Mouse (Mus musculus) hematopoietic stem cell, adult 5-6 weeks (primary cell): ENCODE results near the gene Ank3. TPM values are rescaled to one million over a fixed set of nuclear protein-coding genes. Genes with fewer than 3 reads are reported as not detected.

Experiments
- ATAC-seq, 2 experiments: fragments of 125-278 bp in 1 of 2; replicated peaks in 1 of 2; 2 replicates each; pipeline ENCODE4 v1.8.0; 2016 to 2017; ENCODE audit warnings: inconsistent platforms in 2 of 2, mild to moderate bottlenecking in 2 of 2, moderate number of reproducible peaks in 2 of 2, low read depth in 1 of 2, moderate TSS enrichment in 1 of 2; ENCODE audit not compliant: low FRiP score in 2 of 2, poor library complexity in 2 of 2, severe bottlenecking in 2 of 2, insufficient read depth in 1 of 2, low TSS enrichment in 1 of 2
- total RNA-seq: library from RNA; stranded (forward); fragments of 172-1452, 232-1000 nt; gene quantifications from 2 replicates; pipeline ENCODE4 v1.2.3, GENCODE M21; 2017

The Ank3 gene
- total RNA-seq, 1 experiment from 2014 or later, result not detected

DNA sequence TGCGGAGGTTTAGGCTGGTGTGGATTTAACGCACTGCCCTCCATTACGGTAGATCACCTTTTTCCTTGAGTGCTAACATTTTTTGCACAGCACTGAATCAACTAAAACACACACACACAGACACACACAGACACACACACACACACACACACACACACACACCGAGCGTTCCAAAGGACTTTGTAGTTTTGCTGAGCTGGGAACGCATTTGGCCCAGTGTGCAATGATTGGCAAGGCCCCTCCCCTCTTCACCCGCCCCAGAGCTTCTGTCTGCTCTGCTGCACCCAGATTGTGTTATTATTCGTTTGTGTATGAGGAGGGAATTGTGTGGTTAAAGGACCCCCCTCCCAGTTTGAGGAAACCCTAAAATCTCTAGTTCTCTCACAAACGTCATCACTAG is 176.3 kb downstream of the Ank3 start:
- ATAC-seq, result no peak

DNA sequence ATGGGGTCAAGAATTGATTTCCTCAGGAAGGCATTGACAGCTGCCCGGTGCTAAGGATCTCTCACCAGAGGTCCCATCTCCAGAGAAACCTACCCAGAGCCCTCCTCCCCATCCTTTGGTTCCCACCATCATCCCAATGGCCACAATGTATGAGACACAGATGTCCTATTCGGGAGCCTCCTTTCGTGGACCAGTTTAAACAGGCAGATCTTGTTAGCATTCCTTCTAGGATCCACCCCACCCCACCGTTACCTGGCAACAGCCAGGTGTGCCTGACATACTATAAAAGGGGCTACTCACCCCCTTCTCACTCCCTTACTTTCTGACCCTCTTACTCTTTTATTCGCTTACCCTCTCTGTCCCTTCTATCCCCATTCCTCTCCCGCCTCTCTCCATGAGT is 176.9 kb downstream of the Ank3 start:
- ATAC-seq, result no peak

DNA sequence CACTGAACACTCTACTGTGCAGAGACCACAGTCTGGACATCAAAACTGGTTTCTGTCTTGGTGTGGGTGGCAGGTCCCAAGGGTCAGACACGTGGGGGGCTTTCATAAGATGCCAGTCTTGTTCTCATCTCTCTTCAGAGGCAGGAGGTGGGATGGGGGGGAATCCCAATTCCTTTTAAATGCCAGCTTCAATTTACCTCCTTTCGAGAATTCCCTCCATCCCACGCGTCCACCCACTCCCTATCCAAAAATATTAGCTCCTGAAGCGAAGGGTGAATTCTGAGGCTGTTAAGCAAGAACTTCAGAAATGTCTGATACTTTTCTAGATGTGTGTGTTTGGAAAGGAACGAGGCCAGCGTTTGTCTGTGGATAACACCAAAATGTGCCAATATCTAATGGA is 177.7 kb downstream of the Ank3 start:
- no peak for ATAC-seq

DNA sequence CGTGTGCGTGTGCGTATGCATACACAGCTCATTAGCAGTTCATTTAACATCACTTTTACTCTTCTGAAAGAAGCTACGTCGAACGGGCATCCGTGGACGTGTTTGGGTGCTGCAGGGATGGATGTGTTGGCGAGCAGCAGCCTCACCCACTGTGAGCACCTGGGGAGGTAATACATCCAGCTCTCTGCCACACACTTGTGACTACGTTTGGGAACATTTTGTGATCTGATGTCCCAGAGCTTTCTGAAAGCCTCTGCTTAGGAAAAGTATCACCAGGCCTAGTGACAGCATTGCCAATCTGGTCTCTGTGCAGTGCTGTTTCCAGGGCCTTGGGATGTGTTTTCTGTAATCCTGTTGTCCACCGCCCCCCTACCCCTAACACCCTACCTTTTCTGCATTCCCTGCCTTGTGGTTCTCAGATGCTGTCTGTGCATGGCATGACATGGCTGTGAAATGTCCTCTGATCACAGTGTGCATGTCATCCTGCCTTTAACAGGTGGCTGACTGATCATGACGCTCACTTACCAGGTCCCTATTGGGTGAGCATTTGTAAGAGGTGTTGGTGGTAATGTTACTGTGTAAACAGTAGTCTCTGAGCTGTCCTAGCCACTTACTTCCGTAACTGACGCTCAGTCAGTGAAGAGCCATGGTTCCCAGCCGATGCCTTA is 178.6 kb downstream of the Ank3 start:
- ATAC-seq, result no peak

DNA sequence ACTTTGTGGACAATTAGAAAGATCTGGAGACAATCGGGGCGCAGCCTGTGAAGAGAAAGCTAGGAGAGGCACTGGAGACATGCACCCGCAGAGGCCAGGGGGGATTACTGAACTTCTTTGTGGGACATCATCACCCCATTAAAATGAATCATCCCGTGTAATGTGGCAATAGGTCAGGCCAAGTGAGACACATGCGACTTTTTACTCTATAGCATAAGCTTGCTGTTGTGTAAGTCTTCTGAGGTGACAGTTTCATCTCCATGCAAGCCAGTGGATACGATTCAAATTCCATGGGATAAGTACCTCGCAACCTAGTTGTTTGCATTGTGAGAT is 179.1 kb downstream of the Ank3 start:
- no peak for ATAC-seq

DNA sequence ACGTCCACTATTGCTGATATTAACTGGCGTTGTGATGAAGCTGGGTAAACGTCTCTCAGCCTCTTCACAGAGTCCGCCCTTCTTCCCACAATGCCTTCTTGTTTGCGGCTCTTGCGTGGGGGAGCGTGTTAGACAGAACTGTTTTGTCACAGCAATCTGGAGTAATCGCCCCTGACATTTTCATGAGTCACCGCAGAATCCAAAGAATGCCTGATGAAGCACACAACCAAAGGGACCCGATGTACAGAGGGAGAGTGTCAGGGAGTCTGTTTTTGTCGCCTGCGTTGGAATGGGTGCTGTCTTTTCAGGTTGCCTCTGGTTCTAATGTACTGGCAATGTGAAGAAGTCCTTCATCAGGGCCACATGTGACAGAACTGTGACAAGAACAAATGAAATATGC is 181.0 kb downstream of the Ank3 start:
- no peak for ATAC-seq

DNA sequence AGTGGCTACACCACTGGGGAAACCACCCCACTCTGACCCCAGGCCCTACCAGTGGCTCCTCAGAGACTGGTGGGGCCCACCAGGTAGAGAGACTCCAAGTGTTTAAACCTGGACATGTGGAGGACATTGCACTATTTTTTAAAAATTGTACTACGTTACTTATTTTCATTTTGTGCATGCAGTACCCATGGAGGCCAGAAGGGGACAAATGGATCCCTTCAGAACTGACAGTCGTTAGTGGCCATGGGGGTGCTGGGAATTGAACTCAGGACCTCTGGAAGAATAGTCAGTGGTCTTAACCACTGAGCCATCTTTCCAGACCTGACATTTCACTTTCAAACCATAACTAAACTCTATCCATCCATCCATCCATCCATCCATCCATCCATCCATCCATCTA is 183.0 kb downstream of the Ank3 start:
- no peak for ATAC-seq

DNA sequence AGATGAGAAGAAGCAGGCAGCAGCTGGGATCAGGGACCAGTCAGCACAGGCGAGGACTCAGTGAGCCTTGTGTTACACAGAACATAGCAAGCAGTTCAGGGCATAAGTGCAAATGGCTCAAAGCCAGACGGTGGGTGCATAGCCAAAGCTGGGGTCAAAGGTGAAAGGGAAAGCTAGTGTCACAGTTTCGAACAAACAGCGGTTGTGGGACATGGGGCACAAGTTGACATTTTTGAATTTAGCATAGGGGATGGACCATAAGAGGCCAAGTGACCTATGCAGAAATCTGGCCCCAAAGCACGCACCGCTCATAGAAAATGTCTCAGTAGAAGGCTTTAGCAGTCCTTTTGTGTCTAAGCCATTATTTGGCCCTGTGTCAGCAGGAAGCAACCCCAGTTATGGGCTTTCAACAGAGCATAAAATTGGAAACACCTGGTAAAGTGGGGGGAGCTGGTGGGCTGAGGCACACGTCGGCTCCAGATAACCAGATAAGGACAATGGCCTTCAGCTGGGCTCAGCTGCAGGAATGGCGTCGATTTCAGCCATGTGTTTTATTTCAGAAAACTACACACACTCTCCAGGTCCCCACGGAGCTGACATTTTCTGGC is 185.4 kb downstream of the Ank3 start:
- ATAC-seq, result no peak

DNA sequence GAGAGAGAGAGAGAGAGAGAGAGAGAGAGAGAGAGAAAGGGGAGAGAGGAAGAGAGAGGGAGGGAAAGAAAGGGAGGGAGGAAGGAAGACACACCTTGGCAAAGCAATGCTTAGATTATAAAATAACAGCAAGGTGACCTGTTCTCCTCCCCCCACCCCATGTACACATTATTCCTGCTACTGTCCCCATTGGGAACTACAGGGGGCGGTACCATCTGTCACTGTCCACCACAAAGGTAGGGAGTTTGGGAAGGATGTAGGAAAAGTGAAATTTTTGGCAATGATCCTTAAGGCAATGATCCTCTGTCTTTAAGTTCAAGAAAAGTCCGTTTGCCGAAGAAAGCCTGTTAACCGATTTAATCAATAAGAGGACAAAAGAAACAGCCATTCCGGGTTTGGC is 186.0 kb downstream of the Ank3 start:
- no peak for ATAC-seq

DNA sequence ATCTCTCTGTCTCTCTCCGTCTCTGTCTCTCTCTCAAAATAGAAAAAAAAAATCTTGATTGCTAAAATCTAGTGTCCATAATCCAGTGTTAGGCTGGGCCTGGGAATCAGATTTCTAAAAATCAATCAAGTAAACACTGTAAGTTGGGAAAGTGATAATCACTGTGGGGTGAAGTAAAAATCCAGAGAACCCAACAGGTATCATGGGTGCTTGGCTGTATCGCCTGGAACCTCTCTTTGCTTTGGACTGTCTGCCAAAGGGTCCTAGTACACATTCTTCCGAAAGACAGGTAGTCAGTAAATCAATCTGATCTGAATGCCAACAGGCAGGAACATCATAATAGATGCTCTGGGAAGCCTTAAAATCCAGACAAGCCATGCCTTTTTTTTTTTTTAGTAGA is 186.7 kb downstream of the Ank3 start:
- ATAC-seq, result no peak

DNA sequence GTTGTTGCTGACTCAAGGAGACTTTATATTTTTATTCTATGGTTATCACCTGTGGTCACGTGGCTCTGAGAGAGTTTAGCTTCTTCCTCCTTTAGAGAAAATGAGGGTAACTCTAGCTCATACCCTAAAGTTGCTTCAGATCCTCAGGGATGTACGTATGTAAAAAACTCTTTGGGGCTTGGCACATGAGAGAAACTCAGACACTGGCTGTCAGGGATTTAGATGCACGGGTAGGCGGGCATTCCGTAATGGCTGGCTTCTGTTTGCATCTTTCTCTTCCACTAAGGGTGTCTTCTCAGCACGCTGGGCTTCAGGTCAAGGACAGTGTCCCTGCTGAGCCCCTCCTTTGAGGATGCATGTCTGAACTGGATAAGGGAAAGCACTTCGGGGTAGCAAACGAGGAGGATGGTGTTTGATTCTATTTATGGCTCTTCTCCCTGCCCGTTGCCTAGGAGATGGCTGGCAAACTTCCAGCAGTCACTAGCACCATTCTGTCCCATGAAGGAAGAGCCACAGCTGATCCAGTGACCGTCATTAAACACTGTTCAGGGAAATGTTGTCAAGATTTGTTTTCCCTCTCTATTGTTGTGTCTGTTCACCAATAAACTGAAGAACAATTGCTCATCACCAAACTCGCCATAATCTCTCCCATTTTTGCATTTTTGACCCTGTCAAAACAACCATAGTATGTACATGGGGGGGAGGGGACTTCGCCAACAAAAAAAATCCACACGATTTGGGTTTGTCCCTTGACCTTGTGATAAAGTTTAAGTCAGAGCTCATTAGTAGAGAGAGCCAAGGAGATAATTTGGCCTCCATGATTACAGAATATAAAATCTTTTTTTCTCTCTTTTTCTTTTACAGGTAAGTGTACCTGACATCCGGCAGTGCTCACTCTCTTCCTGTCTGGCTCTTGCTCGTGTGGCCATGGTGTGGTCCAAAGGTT is 195.9 kb downstream of the Ank3 start:
- ATAC-seq, result no peak

DNA sequence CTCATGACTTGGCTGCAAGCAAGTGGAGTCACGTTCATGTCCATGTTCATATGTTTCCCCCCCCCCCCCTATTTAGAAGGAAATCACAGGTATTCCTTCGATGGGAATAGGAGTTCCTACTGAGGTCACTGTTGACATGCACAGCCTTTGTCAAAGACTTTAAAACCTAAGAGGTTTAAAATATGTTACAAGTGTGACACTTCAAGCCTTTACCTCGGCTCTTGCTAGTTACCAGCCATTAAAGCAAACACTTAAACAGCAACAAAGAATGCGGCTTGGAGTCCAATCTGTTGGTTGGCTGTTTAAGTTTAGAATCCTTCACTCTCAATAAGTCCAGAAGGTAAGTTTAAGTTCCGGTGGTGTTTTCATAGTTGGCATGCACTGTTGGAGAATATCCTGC is 196.9 kb downstream of the Ank3 start:
- no peak for ATAC-seq

DNA sequence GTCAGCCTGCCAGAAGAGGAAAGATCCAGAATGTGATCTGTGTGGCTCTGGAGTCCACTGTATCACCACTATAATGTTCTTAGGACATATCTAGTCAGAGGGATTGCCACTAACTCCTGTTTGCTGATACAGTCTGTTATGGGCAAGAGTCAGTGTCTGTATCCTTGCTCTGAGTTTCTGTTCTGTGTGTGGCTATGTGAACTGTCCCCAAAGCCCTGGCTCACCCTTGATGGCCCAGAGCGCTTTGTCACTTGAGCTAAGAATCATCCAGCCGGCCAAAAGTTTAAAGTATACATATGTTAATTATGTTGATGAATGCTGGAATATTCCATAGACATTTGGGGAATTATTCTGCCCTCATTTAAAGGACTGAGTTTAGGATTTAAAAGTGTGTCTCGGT is 202.9 kb downstream of the Ank3 start:
- no peak for ATAC-seq

DNA sequence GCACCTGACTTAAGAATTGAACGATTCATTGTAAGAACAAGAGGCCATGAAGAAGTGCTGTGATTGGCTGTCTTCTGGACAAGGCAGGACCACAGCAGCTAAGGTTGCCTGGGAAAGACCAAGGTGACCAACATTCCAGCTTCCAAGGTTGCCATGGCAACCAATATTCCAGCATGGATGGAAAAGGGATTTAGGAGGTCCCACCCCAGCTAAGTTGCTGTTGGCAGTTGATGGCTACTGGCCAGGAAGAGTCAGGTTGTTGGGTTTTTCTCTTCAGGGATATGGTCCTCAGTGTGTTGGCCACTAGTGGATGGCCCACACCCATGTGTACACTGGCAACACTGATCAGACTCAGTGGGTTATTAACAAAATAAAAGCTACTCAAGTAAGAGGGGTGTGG is 204.1 kb downstream of the Ank3 start:
- ATAC-seq, result no peak

DNA sequence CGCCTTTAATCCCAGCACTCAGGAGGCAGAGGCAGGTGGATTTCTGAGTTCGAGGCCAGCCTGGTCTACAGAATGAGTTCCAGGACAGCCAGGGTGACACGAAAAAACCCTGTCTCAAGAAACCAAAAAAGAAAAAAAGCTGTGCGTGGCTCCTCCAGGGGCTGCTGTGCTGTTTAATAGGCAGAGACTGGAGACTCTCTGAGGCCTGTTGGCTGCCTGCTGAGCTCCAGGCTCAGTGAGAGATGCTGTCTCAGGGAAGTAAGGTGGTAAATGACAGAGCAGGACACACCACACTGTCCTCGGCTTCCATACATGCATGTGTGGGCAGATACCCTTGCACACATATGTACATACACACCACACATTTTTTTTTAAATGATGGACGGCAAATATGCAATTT is 206.0 kb downstream of the Ank3 start:
- ATAC-seq, result no peak

DNA sequence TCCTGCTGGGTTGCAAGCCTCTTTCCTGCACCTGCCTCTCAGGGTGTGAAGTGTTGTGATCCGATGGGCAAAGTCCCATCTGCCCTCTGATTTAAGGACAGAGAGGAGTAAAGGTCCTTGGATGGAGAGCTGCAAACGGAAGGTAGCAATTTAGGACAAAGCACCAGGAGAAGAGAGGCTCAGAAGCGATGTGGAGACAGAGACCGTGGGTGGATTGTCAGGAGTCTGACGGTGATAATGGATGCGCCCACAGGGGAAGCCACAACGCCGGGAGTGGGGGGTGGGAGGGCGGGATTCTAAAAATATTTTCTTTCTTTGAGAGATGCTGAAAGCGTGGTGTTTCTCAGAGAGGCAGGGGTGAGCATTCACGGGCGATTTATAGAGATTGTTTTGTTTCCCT is 206.6 kb downstream of the Ank3 start:
- no peak for ATAC-seq

DNA sequence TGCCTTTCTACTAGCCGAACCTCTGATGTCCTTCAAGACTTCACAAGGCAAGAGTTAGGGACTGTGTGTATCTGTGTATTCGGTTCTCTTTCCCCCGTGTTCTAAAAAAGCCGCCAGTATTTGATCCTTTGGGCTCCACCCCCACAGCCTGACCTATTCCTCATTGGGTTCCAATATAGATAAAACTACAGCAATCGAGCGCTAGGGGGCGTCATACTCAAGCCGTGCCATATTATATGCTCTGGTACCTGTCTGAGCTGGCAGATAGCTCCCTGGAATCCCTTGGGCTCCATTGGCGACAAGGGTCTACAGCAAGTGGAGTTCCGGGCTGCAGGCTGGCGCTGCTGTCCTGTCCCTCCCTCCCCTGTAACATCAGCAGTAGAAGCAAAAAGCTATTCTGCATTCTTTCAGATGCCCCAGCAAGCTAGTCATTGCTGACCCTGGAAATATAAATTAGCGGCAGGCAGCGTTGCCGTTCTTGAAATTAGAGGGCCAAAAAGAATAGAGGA is 209.1 kb downstream of the Ank3 start:
- ATAC-seq, result no peak

DNA sequence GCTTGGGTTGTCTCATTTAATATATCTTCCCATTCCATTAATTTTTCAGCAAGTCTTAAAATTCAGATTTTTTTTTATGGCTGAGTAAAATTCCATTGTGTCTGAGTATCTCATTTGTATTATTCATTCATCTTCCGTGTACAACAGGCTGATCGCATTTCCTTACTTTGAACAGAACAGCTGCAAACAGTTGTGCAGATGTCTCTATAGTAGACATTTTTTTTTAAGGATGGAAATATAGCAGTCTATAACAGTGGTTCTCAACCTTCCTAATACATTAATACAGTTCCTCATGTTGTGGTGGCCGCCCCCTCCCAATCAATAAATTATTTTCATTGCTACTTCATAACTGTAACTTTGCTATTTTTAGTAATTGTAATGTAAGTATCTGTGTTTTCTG is 212.7 kb downstream of the Ank3 start:
- no peak for ATAC-seq
